Mouse (Mus musculus): ENCODE data around the gene Tmem163.

Tmem163 gene

GRCm38 (mm10) chr1:127667110-127667860, 12.1 kb downstream of the Tmem163 start:
- peaks cover 20% of the 10 kb centered on the region for H3K9me3 ChIP-seq (ENCODE audit: low read length)
- TF ChIP-seq NANOG (IDR thresholded peaks at IDR 0.05; ENCODE audit: borderline replicate concordance, low read length), result no peak
- no peak for TF ChIP-seq CTCF (conservative IDR thresholded peaks at IDR 0.05; ENCODE audit: low read length)
- no peak for TF ChIP-seq POU5F1 (IDR thresholded peaks at IDR 0.05; ENCODE audit: borderline replicate concordance, low read length)
- peaks cover 7% of the 10 kb centered on the region for H3K27me3 ChIP-seq (ENCODE audit: insufficient read depth, low read length)
- H3K36me3 ChIP-seq (ENCODE audit: insufficient read depth, low read length), result no peaks in the 10 kb centered on the region
- no peak overlapping the region for H3K4me3 ChIP-seq (replicated peaks; ENCODE audit: low read length)
- H3K4me1 ChIP-seq (replicated peaks; ENCODE audit: low read depth, low read length), result no peaks in the 10 kb centered on the region

- Histone ChIP-seq H3K4me1 (replicated peaks; ENCODE audit: low read depth, low read length) (no peaks in the 10 kb centered on the region), H3K27me3 (ENCODE audit: insufficient read depth, low read length) (no peaks in the 10 kb centered on the region), H3K9me3 (ENCODE audit: low read length) (peaks cover 20% of the 10 kb centered on the region), H3K4me3 (replicated peaks; ENCODE audit: low read length) (no peak overlapping the region), H3K36me3 (ENCODE audit: insufficient read depth, low read length) (no peaks in the 10 kb centered on the region)
- TF ChIP-seq CTCF (conservative IDR thresholded peaks at IDR 0.05; ENCODE audit: low read length) (no peak), NANOG (IDR thresholded peaks at IDR 0.05; ENCODE audit: borderline replicate concordance, low read length) (no peak), POU5F1 (IDR thresholded peaks at IDR 0.05; ENCODE audit: borderline replicate concordance, low read length) (no peak)
Measured at GRCm38 (mm10) chr1:127666221-127666620, 13.1 kb downstream of the Tmem163 start.

- Histone ChIP-seq H3K27me3 (ENCODE audit: insufficient read depth, low read length) (no peaks in the 10 kb centered on the region), H3K4me1 (replicated peaks; ENCODE audit: low read depth, low read length) (no peaks in the 10 kb centered on the region), H3K9me3 (ENCODE audit: low read length) (peaks cover 20% of the 10 kb centered on the region), H3K36me3 (ENCODE audit: insufficient read depth, low read length) (no peaks in the 10 kb centered on the region), H3K4me3 (replicated peaks; ENCODE audit: low read length) (no peak overlapping the region)
- TF ChIP-seq POU5F1 (IDR thresholded peaks at IDR 0.05; ENCODE audit: borderline replicate concordance, low read length), result no peak
- no peak for TF ChIP-seq NANOG (IDR thresholded peaks at IDR 0.05; ENCODE audit: borderline replicate concordance, low read length)
- TF ChIP-seq CTCF (conservative IDR thresholded peaks at IDR 0.05; ENCODE audit: low read length), result no peak
Measured at GRCm38 (mm10) chr1:127662385-127663068, 16.8 kb downstream of the Tmem163 start.

GRCm38 (mm10) chr1:127661118-127662012, 18.0 kb downstream of the Tmem163 start:
- no peak for TF ChIP-seq NANOG (IDR thresholded peaks at IDR 0.05; ENCODE audit: borderline replicate concordance, low read length)
- TF ChIP-seq CTCF (conservative IDR thresholded peaks at IDR 0.05; ENCODE audit: low read length), result no peak
- TF ChIP-seq POU5F1 (IDR thresholded peaks at IDR 0.05; ENCODE audit: borderline replicate concordance, low read length), result no peak
- Histone ChIP-seq H3K4me3 (replicated peaks; ENCODE audit: low read length) (no peak overlapping the region), H3K27me3 (ENCODE audit: insufficient read depth, low read length) (no peaks in the 10 kb centered on the region), H3K36me3 (ENCODE audit: insufficient read depth, low read length) (no peaks in the 10 kb centered on the region), H3K4me1 (replicated peaks; ENCODE audit: low read depth, low read length) (no peaks in the 10 kb centered on the region), H3K9me3 (ENCODE audit: low read length) (peaks cover 11% of the 10 kb centered on the region)

- Histone ChIP-seq H3K9me3 (ENCODE audit: low read length) (peaks cover 12% of the 10 kb centered on the region), H3K27me3 (ENCODE audit: insufficient read depth, low read length) (no peaks in the 10 kb centered on the region), H3K4me3 (replicated peaks; ENCODE audit: low read length) (no peak overlapping the region), H3K4me1 (replicated peaks; ENCODE audit: low read depth, low read length) (no peaks in the 10 kb centered on the region), H3K36me3 (ENCODE audit: insufficient read depth, low read length) (no peaks in the 10 kb centered on the region)
- TF ChIP-seq POU5F1 (IDR thresholded peaks at IDR 0.05; ENCODE audit: borderline replicate concordance, low read length) (no peak), NANOG (IDR thresholded peaks at IDR 0.05; ENCODE audit: borderline replicate concordance, low read length) (no peak), CTCF (conservative IDR thresholded peaks at IDR 0.05; ENCODE audit: low read length) (no peak)
Measured at GRCm38 (mm10) chr1:127651564-127651963, 27.8 kb downstream of the Tmem163 start.

GRCm38 (mm10) chr1:127642976-127643769, 36.2 kb downstream of the Tmem163 start:
- Histone ChIP-seq H3K4me1 (replicated peaks; ENCODE audit: low read depth, low read length) (no peaks in the 10 kb centered on the region), H3K36me3 (ENCODE audit: insufficient read depth, low read length) (no peaks in the 10 kb centered on the region), H3K4me3 (replicated peaks; ENCODE audit: low read length) (no peak overlapping the region), H3K9me3 (ENCODE audit: low read length) (peaks cover 7% of the 10 kb centered on the region), H3K27me3 (ENCODE audit: insufficient read depth, low read length) (no peaks in the 10 kb centered on the region)
- TF ChIP-seq NANOG (IDR thresholded peaks at IDR 0.05; ENCODE audit: borderline replicate concordance, low read length) (no peak), POU5F1 (IDR thresholded peaks at IDR 0.05; ENCODE audit: borderline replicate concordance, low read length) (no peak), CTCF (conservative IDR thresholded peaks at IDR 0.05; ENCODE audit: low read length) (no peak)

- H3K9me3 ChIP-seq (ENCODE audit: low read length), result no peaks in the 10 kb centered on the region
Measured at GRCm38 (mm10) chr1:127637917-127638316, 41.4 kb downstream of the Tmem163 start.

More at GRCm38 (mm10) chr1:127637917-127638316, 41.4 kb downstream of the Tmem163 start:
- no peaks in the 10 kb centered on the region for H3K27me3 ChIP-seq (ENCODE audit: insufficient read depth, low read length)
- no peak overlapping the region for H3K4me3 ChIP-seq (replicated peaks; ENCODE audit: low read length)
- H3K4me1 ChIP-seq (replicated peaks; ENCODE audit: low read depth, low read length), result no peaks in the 10 kb centered on the region
- no peaks in the 10 kb centered on the region for H3K36me3 ChIP-seq (ENCODE audit: insufficient read depth, low read length)
- TF ChIP-seq CTCF (conservative IDR thresholded peaks at IDR 0.05; ENCODE audit: low read length), result no peak
- TF ChIP-seq POU5F1 (IDR thresholded peaks at IDR 0.05; ENCODE audit: borderline replicate concordance, low read length), result no peak
- no peak for TF ChIP-seq NANOG (IDR thresholded peaks at IDR 0.05; ENCODE audit: borderline replicate concordance, low read length)
